Mouse (Mus musculus): ENCODE data around the gene Gpr62. TPM values are rescaled to one million over a fixed set of nuclear protein-coding genes. Genes with fewer than 3 reads are reported as not detected.
A peak's percentile ranks its signal among the peaks of the same experiment; 100 is the strongest.

Gpr62 gene
- polyA plus RNA-seq, 1 experiment from 2014 or later, result 1.3 TPM

- no peaks in the 10 kb centered on the region for H3K27me3 ChIP-seq (replicated peaks; ENCODE audit: control insufficient read depth, insufficient read depth, low read length)
- no peak overlapping the region for H3K9ac ChIP-seq (ENCODE audit: low read depth, low read length)
- no peaks in the 10 kb centered on the region for H3K9me3 ChIP-seq (ENCODE audit: control insufficient read depth, low read length)
- H3K27ac ChIP-seq (ENCODE audit: low read depth, low read length), result no peak overlapping the region
- H3K4me3 ChIP-seq (ENCODE audit: low read length), result no peak overlapping the region
- no peaks in the 10 kb centered on the region; the same call in 1 of the 2 replicates for H3K4me1 ChIP-seq (ENCODE audit: control insufficient read depth, insufficient read depth, low read depth, low read length)
- H3K4me2 ChIP-seq (ENCODE audit: low read length), result no peak overlapping the region
- ATAC-seq, result no peak
- no peaks in the 10 kb centered on the region for H3K36me3 ChIP-seq (ENCODE audit: control insufficient read depth, insufficient read depth, low read length)
- WGBS, result 70% methylated on average over 14 of the region's 14 CpGs
These were observed 5.4 kb upstream of the Gpr62 start for GRCm38 (mm10) chr9:106470991-106471750.

- 81% methylated on average over 9 of the region's 9 CpGs for WGBS
- no peak for ATAC-seq
These were observed 4.0 kb upstream of the Gpr62 start for GRCm38 (mm10) chr9:106469776-106470175.

GRCm38 (mm10) chr9:106469317-106469716 is 3.6 kb upstream of the Gpr62 start:
- H3K4me2 ChIP-seq (ENCODE audit: low read length), result no peak overlapping the region
- H3K9ac ChIP-seq (ENCODE audit: low read depth, low read length), result no peak overlapping the region
- WGBS, result 78% methylated on average over 6 of the region's 6 CpGs
- no peaks in the 10 kb centered on the region for H3K9me3 ChIP-seq (ENCODE audit: control insufficient read depth, low read length)
- peaks cover 17% of the 10 kb centered on the region for H3K4me1 ChIP-seq (ENCODE audit: control insufficient read depth, insufficient read depth, low read depth, low read length)
- no peak overlapping the region for H3K4me3 ChIP-seq (ENCODE audit: low read length)
- no peaks in the 10 kb centered on the region for H3K27me3 ChIP-seq (replicated peaks; ENCODE audit: control insufficient read depth, insufficient read depth, low read length)
- peaks cover under 1% of the 10 kb centered on the region; the same call in 1 of the 2 replicates for H3K36me3 ChIP-seq (ENCODE audit: control insufficient read depth, insufficient read depth, low read length)
- no peak overlapping the region for H3K27ac ChIP-seq (ENCODE audit: low read depth, low read length)
- no peak for ATAC-seq

More at GRCm38 (mm10) chr9:106469776-106470175, 4.0 kb upstream of the Gpr62 start:
- H3K4me3 ChIP-seq (ENCODE audit: low read length), result no peak overlapping the region
- H3K4me1 ChIP-seq (ENCODE audit: control insufficient read depth, insufficient read depth, low read depth, low read length), result peaks cover 12% of the 10 kb centered on the region
- no peaks in the 10 kb centered on the region for H3K36me3 ChIP-seq (ENCODE audit: control insufficient read depth, insufficient read depth, low read length)
- no peak overlapping the region for H3K4me2 ChIP-seq (ENCODE audit: low read length)
- H3K27ac ChIP-seq (ENCODE audit: low read depth, low read length), result no peak overlapping the region
- no peak overlapping the region for H3K9ac ChIP-seq (ENCODE audit: low read depth, low read length)
- H3K27me3 ChIP-seq (replicated peaks; ENCODE audit: control insufficient read depth, insufficient read depth, low read length), result no peaks in the 10 kb centered on the region
- H3K9me3 ChIP-seq (ENCODE audit: control insufficient read depth, low read length), result no peaks in the 10 kb centered on the region

GRCm38 (mm10) chr9:106467746-106468145 is 2.0 kb upstream of the Gpr62 start:
- Histone ChIP-seq H3K4me3 (ENCODE audit: low read length) (no peak overlapping the region), H3K36me3 (ENCODE audit: control insufficient read depth, insufficient read depth, low read length) (peaks cover 10% of the 10 kb centered on the region), H3K9ac (ENCODE audit: low read depth, low read length) (no peak overlapping the region), H3K4me2 (ENCODE audit: low read length) (no peak overlapping the region), H3K9me3 (ENCODE audit: control insufficient read depth, low read length) (no peaks in the 10 kb centered on the region), H3K4me1 (ENCODE audit: control insufficient read depth, insufficient read depth, low read depth, low read length) (peaks cover 18% of the 10 kb centered on the region), H3K27me3 (replicated peaks; ENCODE audit: control insufficient read depth, insufficient read depth, low read length) (no peaks in the 10 kb centered on the region), H3K27ac (ENCODE audit: low read depth, low read length) (no peak overlapping the region)
- ATAC-seq, result no peak
- 81% methylated on average over 7 of the region's 7 CpGs for WGBS

GRCm38 (mm10) chr9:106466721-106467120 is 983 bp upstream of the Gpr62 start:
- no peak for ATAC-seq
- Histone ChIP-seq H3K9me3 (ENCODE audit: control insufficient read depth, low read length) (no peaks in the 10 kb centered on the region), H3K4me1 (ENCODE audit: control insufficient read depth, insufficient read depth, low read depth, low read length) (peaks cover 18% of the 10 kb centered on the region), H3K27me3 (replicated peaks; ENCODE audit: control insufficient read depth, insufficient read depth, low read length) (no peaks in the 10 kb centered on the region), H3K4me2 (ENCODE audit: low read length) (no peak overlapping the region), H3K36me3 (ENCODE audit: control insufficient read depth, insufficient read depth, low read length) (peaks cover 16% of the 10 kb centered on the region), H3K9ac (ENCODE audit: low read depth, low read length) (no peak overlapping the region), H3K27ac (ENCODE audit: low read depth, low read length) (no peak overlapping the region), H3K4me3 (ENCODE audit: low read length) (no peak overlapping the region)
- 88% methylated on average over 6 of the region's 6 CpGs for WGBS

GRCm38 (mm10) chr9:106464751-106465541 is 792 bp downstream of the Gpr62 start:
- WGBS, result 2% methylated on average over 74 of the region's 99 CpGs
- ATAC-seq, result peak; percentile 84
- H3K27ac ChIP-seq (ENCODE audit: low read depth, low read length), result peak overlapping the region; percentile 93

GRCm38 (mm10) chr9:106463122-106464063 is 2.3 kb downstream of the Gpr62 start:
- Histone ChIP-seq H3K4me3 (ENCODE audit: low read length) (no peak overlapping the region), H3K4me2 (ENCODE audit: low read length) (no peak overlapping the region), H3K36me3 (ENCODE audit: control insufficient read depth, insufficient read depth, low read length) (peaks cover 23% of the 10 kb centered on the region), H3K9me3 (ENCODE audit: control insufficient read depth, low read length) (no peaks in the 10 kb centered on the region), H3K27ac (ENCODE audit: low read depth, low read length) (no peak overlapping the region), H3K9ac (ENCODE audit: low read depth, low read length) (peak overlapping the region; percentile 35; the same call in 1 of the 2 replicates), H3K4me1 (ENCODE audit: control insufficient read depth, insufficient read depth, low read depth, low read length) (peaks cover 23% of the 10 kb centered on the region), H3K27me3 (replicated peaks; ENCODE audit: control insufficient read depth, insufficient read depth, low read length) (no peaks in the 10 kb centered on the region)
- no peak for ATAC-seq
- 73% methylated on average over 21 of the region's 21 CpGs for WGBS

More at GRCm38 (mm10) chr9:106464751-106465541, 792 bp downstream of the Gpr62 start:
- Histone ChIP-seq H3K9ac (ENCODE audit: low read depth, low read length) (peak overlapping the region; percentile 83), H3K27me3 (replicated peaks; ENCODE audit: control insufficient read depth, insufficient read depth, low read length) (no peaks in the 10 kb centered on the region), H3K36me3 (ENCODE audit: control insufficient read depth, insufficient read depth, low read length) (peaks cover 23% of the 10 kb centered on the region), H3K4me2 (ENCODE audit: low read length) (peak overlapping the region; percentile 97), H3K4me1 (ENCODE audit: control insufficient read depth, insufficient read depth, low read depth, low read length) (peaks cover 18% of the 10 kb centered on the region), H3K9me3 (ENCODE audit: control insufficient read depth, low read length) (no peaks in the 10 kb centered on the region), H3K4me3 (ENCODE audit: low read length) (peak overlapping the region; percentile 57)

GRCm38 (mm10) chr9:106462430-106462800 is 3.3 kb downstream of the Gpr62 start:
- no peaks in the 10 kb centered on the region for H3K27me3 ChIP-seq (replicated peaks; ENCODE audit: control insufficient read depth, insufficient read depth, low read length)
- H3K4me2 ChIP-seq (ENCODE audit: low read length), result no peak overlapping the region
- ATAC-seq, result no peak
- WGBS, result 86% methylated on average over 12 of the region's 12 CpGs
- H3K4me3 ChIP-seq (ENCODE audit: low read length), result no peak overlapping the region
- H3K9ac ChIP-seq (ENCODE audit: low read depth, low read length), result no peak overlapping the region
- H3K27ac ChIP-seq (ENCODE audit: low read depth, low read length), result no peak overlapping the region
- no peaks in the 10 kb centered on the region for H3K9me3 ChIP-seq (ENCODE audit: control insufficient read depth, low read length)
- H3K4me1 ChIP-seq (ENCODE audit: control insufficient read depth, insufficient read depth, low read depth, low read length), result peaks cover 32% of the 10 kb centered on the region
- H3K36me3 ChIP-seq (ENCODE audit: control insufficient read depth, insufficient read depth, low read length), result peaks cover 23% of the 10 kb centered on the region
